Mouse (Mus musculus): Measurements from ENCODE around the gene Exoc6b. TPM values are rescaled to one million over a fixed set of nuclear protein-coding genes. Genes with fewer than 3 reads are reported as not detected.

The Exoc6b gene
- total RNA-seq, 2 experiments from 2014 or later, result 12.9 to 13.0 TPM

- intact Hi-C loops (cut with DNase I), result no loop called here
- DNase-seq, result no peak
Measured at GRCm38 (mm10) chr6:84892926-84893772, 176.2 kb downstream of the Exoc6b start.

GRCm38 (mm10) chr6:84886551-84886950, 182.8 kb downstream of the Exoc6b start:
- intact Hi-C loops (cut with DNase I), result no loop called here
- DNase-seq, result no peak

DNA sequence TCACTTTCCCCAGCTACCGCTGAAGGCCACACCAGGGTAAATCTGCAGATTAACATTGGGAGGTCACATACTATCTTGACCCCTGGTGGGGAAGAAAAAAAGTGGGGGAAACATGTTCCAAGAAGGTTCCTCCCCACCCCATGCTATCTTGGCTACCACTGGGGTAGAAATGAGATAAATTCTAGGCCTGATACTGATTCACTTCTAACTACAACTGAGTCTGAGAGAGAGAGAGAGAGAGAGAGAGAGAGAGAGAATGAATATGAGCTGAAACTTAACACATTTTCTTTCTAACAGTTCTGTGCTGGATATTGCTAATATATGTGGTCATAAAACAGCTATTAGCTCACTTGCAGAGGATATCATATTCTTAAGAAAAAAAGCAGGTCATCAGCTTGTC, 184.2 kb downstream of the Exoc6b start:
- no peak for DNase-seq
- intact Hi-C loops (cut with DNase I), result no loop called here

- no peak for DNase-seq
- intact Hi-C loops (cut with DNase I), result no loop called here
Measured at GRCm38 (mm10) chr6:84883720-84884119, 185.6 kb downstream of the Exoc6b start.

GRCm38 (mm10) chr6:84882663-84883517, 186.4 kb downstream of the Exoc6b start:
- DNase-seq, result no peak
- intact Hi-C loops (cut with DNase I), result no loop called here

- intact Hi-C loops (cut with DNase I), result no loop called here
- no peak for DNase-seq
Measured at GRCm38 (mm10) chr6:84875869-84876268, 193.4 kb downstream of the Exoc6b start.

- no peak for DNase-seq
- intact Hi-C loops (cut with DNase I), result no loop called here
Measured at GRCm38 (mm10) chr6:84867114-84867513, 202.2 kb downstream of the Exoc6b start.

- DNase-seq, result no peak
- intact Hi-C loops (cut with DNase I), result no loop called here
Measured at GRCm38 (mm10) chr6:84864625-84865024, 204.7 kb downstream of the Exoc6b start.

DNA sequence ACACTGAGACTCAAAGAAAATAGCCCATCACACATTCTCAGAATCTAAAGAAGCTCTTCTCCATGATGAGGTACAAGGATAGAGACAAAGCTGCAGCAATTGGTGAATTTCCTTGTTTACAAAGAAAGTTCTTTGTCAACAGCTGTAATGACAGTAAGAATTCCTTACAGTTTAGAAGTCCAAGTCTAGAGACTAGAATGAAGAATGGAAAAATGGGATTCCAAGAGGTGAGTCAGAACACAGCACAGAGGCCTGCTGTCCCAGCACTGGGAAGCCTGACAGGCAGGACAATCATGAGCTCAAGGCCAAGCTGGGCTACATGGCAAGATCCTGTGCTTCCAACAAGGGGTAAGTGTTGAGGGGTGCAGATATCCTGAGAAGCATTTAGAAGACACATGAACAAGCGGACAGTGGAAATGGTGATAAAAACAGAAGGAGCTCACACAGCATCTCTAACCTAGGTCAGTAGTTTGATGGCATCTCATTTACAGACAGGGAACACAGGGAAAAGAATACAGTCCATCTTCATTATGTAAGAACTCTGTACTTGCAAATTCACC, 205.4 kb downstream of the Exoc6b start:
- DNase-seq, result no peak
- intact Hi-C loops (cut with DNase I), result no loop called here

DNA sequence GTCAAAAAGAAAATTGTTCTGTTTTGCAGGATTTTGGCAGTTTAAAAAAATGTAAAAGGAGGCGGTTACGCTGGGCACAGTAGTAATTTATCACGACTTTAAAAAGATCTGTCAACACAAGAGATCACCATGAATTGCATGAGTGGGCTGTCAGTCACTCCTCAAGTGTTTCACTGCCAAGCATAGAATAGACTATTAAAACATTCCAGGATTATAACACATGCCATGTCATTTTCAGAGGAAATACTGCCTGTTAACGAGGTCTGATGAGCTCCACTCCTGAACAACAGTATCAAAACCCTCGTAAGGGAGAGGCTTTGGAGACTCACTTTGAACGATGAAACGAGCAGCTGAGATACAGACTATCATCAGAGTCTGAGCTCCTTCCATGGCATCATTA, 223.6 kb downstream of the Exoc6b start:
- intact Hi-C loops (cut with DNase I), result no loop called here

GRCm38 (mm10) chr6:84841138-84841537, 228.2 kb downstream of the Exoc6b start:
- no peak for DNase-seq
- intact Hi-C loops (cut with DNase I), result no loop called here

More for the DNA sequence above, 223.6 kb downstream of the Exoc6b start:
- DNase-seq, result no peak

DNA sequence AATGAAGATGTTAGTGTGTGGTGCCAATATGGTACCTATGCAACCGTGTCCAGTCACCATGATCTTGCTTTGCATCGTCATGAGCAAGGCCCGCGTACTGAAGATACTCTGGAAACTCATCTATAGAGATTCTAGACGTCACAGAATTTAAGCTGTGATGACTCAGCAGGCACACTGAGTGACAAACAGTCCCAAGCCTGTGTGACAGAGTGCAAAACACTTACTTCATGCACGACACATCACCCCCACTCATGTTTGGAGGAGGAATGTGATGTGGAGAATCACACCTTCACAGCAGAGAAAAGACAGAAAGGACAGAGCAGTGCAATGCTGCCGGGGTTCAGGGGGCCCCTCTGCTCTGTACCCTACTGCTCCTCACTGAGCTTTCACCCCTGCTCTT, 261.8 kb downstream of the Exoc6b start:
- no peak for DNase-seq
- intact Hi-C loops (cut with DNase I), result no loop called here

GRCm38 (mm10) chr6:84806132-84806730, 263.1 kb downstream of the Exoc6b start:
- intact Hi-C loops (cut with DNase I), result no loop called here
- DNase-seq, result no peak

DNA sequence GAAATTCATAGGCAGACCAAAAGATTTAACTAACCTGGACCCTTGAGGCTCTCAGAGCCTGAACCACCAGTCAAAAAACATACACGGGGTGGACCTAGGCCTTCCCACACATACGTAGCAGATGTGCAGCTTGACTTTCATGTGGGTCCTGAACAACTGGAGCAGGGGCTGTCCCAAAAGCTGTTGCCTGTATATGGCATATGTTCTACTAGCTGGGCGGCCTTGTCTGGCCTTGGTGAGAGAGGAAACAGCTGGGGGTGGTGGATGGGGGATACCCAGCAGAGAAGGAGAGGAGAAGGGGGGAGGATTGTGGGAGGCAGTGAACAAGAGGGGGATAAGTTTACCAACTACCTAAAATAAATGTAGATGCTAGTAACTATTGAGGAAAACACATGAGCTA, 270.6 kb downstream of the Exoc6b start:
- DNase-seq, result no peak

DNA sequence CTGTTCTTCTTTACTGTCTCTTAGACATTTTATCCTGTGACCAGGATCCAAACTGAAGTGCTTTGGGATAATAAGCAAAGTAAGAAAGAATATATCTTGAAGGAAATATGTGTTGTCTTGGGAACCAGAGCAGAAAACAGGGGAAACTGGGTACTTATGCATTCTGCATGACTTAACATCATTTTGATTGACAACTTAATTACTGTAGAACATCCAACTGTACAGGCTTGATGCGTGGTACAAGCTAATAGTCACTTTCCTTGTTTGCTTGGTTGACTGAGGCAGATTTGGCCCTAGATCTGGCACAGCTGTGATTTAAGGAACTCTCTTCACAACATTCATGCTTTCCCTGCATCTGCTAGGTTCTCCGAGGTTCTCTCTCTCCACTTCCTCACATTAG, 285.3 kb downstream of the Exoc6b start:
- no peak for DNase-seq
- intact Hi-C loops (cut with DNase I), result no loop called here

More for the DNA sequence above, 270.6 kb downstream of the Exoc6b start:
- intact Hi-C loops (cut with DNase I), result no loop called here

- intact Hi-C loops (cut with DNase I), result no loop called here
- no peak for DNase-seq
Measured at GRCm38 (mm10) chr6:84779987-84780386, 289.3 kb downstream of the Exoc6b start.

DNA sequence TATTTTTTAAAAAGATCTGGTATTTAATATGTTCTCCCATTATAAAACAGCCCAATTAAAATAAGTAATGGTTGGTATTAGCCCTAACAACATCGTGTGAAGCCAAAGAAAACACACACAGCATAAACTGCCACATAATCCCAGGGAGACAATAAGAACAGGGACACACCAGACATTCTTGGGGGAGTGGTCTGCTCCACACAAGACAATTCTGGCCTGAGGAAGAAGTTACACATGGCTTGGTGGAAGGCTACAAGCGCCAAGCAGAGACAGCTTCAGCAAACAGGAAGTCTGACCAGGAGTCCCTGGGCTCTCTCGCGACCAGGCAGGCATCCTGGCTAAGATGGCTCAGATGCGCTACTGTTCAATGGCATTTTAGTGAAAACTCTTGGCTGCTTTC, 290.3 kb downstream of the Exoc6b start:
- intact Hi-C loops (cut with DNase I), result no loop called here
- no peak for DNase-seq

- intact Hi-C loops (cut with DNase I), result no loop called here
- no peak for DNase-seq
Measured at GRCm38 (mm10) chr6:84775908-84776307, 293.4 kb downstream of the Exoc6b start.

DNA sequence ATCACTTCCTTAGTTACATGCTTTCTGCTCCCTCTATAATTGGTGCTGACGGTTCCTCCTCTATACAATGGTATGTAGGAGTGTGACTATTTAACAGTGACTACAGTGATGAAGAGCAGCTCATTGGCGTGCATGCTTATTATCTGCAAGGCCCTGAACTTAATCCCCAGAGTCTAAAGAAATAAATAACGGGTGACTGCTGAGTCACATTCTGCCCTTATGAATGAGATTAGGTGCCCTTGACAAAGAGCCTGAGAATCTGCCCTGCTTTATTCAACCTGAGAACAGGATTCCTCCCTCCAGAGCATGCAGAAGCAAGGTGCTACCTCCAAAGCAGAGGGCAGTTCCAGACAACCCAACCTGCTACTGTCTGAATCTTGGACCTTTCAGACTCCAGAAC, 314.0 kb downstream of the Exoc6b start:
- no peak for DNase-seq
- intact Hi-C loops (cut with DNase I), result no loop called here

DNA sequence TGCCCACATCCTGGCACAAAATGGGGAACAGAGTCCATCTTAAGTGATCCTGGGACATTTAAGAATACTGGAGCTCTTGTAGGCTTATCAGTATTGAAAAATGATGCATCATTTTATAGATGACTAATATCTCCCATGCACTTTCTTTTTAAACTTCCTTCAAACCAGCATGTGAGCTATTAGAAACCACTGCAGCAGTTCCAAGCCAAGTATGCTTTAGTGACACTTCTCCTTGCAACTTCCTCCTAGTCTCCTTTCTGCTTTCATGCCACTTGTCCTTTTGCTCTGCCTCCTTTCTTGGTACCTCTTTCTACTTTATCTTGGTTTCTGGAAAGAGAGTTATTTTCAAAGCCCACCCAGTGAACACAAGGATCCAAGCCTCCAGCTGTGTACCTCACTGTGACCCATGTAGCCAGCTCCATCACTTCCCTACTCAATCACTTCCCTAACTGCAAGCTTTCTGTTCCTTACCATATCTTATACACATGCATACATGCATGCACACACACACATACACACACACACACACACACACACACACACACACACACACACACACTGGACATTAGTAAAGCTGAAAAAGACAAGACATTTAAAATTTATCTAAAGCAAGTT, 316.4 kb downstream of the Exoc6b start:
- intact Hi-C loops (cut with DNase I), result no loop called here
- no peak for DNase-seq
